Mouse (Mus musculus) retina, adult 2 months (tissue): Measurements from ENCODE around the gene Krt10.

ENCODE experiments used
- DNase-seq: peaks from one replicate; pipeline ENCODE4 v3.0.0-alpha.2; 2012; ENCODE audit warnings: low read depth, low spot score

The Krt10 gene

DNA sequence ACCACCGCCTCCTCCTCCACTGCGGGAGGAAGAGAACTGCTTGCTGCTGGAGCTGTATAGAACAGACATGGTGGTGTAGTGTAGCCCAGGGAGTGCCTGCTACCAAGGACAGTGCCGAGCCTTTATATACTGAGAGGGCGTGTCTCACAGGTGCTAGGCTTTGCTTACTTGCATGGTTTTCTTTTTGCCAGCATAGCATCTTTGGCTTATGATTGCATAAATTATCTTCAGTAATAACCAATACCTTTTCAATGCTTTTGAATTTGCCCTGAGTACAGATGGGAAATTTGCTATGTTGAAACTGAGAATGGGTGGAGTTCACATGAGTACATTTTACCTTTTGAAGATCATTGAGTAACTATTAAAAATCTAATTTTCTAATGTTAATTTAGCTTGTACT lies at the start of gene Krt10:
TSS of gene Krt10 (minus strand) at position 101 of the 400 bp plus-strand sequence.
- no peak for DNase-seq

GRCm38 (mm10) chr11:99437972-99438371 lies 48.8 kb upstream of the Krt10 start, which contains the start of gene Krt20:
Krt20 (minus strand) TSS chr11:99438150.
- no peak for DNase-seq

DNA sequence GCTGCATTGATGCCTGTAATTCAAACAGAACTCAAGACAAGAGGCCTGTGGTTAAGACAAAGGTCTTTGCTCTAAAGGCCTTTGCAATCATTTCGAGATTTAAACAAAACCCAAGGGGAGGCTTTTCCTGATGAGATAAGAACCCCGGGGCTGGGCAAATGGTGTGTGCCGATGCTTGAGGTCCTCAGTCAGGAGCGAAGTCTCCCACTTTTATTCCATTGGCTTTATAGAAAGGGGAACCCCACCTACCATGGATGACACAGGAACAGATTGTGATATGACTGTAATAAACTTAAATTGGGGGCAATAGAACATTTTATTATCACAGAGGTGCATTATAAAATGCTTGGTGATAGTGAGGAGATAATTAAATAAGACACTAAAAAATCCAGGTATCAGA lies 47.5 kb upstream of the Krt10 start:
- no peak for DNase-seq

- DNase-seq, result peak; percentile 33
These were observed 41.5 kb upstream of the Krt10 start for GRCm38 (mm10) chr11:99430670-99431069.

DNA sequence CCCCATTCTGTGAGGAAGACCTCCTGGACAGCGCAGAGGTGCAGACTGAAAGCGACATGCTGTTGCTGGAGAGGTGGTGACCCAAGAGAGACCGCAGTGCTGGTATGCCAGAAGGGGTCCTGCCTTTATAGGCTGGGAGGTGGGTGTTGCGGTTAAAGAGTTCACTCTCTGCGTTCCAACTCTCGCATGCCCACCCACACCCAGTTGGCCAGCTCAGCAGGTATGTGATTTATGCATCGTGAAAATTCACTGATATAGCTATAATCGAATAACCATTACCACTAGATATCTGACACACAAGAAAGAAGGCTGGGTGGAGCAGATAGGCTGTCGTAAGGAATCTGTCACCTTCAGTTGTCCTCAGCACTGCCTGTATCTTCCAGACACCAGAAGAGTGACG lies 33.0 kb upstream of the Krt10 start, which contains the start of gene Krt12:
TSS of gene Krt12 (minus strand) at position 101 of the 400 bp plus-strand sequence.
- DNase-seq, result no peak

DNA sequence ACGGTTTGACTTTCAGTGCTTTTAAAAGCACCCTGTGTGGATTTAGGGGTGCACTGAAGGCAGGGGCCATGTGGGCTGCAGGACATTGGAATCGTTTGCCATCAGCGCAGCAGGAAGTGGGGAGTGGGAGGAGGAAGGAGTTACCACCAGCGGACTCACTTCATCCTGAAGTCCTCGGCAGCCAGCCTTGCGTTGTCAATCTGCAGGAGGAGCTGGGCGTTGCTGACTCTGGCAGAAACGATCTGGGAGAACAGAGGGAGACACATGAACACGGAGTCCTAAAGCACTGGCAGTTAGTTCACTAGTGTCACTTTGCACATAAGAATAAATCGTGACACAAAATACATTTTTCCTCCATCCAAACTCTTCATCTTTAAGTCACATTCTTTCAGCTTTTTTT lies 31.4 kb upstream of the Krt10 start:
- no peak for DNase-seq

- DNase-seq, result no peak
These were observed 28.7 kb upstream of the Krt10 start for GRCm38 (mm10) chr11:99417819-99418218.

DNA sequence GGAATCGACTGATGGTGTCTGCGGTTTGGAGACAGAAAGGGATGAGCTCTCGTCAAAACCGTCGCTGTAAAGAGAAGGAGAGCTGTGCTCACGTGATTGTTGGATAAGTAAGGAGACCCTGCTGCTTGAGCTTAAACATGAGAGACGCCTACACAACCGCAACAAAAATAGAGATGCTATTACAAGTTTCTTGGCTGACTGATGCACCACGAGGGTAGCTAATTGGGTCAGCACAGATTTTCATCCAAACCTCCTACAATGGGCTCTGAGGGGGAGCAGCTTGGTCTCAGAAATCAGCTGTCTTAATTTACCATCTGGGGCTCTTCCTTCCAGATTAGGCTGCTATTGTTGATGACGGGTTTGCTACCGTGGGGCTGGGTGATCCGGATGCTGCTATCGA lies 27.7 kb upstream of the Krt10 start:
- no peak for DNase-seq

- DNase-seq, result no peak
These were observed 25.4 kb upstream of the Krt10 start for GRCm38 (mm10) chr11:99414463-99415147.

- peak; percentile 15 for DNase-seq
These were observed 24.1 kb upstream of the Krt10 start for GRCm38 (mm10) chr11:99413247-99413646.

DNA sequence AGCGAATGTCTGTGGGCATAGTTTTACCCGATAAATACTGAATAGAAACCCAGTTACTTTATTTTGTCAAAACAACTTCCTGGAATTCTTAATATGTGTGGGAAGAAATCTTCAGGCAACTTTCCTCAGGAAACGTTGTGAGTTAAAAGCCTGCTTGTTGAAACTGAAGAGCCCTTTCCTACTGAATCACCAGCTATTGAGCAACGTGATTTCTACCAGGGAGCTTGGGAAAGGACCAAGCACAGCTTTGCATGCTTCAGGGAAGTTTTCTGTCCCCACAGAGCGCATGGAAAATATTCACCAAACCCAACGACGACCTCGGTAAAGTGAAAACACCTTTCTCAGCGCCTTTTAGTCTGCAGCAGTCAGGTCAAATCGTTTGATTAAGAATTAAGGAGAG lies 17.0 kb upstream of the Krt10 start:
- DNase-seq, result no peak

DNA sequence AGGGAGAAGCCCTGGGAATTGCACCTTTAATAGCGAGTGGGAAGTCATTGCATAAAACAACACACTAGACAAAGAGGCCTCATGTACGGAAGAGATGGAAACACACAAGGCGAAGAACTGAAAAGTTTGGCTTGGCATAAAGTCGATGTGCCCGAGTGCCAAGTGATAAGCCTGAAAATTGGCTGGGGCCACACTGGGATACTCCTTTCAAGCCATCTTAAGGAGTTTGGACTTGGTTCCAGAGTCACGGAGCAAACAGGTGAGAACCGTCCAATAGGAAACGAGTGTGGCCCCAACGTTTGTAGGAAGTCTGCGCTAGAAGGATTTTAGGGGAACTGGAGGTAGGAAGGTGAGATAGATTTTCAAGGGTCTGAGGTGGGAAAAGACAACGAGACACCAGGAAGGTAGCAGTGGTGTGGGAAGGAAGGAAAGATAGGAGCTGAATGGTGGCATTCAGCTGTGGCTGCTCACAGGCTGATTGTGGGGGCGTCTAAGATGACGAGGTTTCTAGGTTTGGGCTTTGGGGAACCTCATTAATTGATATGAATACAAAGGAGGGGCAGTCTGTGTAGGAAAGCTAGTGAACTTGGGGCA lies 10.9 kb upstream of the Krt10 start:
- no peak for DNase-seq

- DNase-seq, result no peak
These were observed 9.7 kb upstream of the Krt10 start for GRCm38 (mm10) chr11:99398832-99399231.

DNA sequence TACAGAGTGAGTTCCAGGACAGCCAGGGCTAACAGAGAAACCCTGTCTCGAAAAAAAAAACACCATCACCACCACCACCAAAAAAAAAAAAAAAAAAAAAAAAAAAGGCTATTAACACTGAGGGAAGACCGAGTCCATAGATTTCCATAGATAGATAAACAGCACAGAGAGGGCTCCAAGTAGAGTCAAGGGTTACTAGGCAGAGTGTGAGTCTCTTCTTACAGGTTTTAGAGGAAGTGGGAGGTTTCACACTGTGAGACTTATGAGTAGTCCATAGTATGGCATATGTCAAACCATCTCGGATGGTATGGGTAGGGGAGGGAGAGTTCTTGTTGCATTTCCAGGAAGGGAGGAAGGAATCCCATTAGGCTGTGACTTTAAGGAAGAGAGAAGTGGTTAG lies 8.9 kb upstream of the Krt10 start:
- no peak for DNase-seq

DNA sequence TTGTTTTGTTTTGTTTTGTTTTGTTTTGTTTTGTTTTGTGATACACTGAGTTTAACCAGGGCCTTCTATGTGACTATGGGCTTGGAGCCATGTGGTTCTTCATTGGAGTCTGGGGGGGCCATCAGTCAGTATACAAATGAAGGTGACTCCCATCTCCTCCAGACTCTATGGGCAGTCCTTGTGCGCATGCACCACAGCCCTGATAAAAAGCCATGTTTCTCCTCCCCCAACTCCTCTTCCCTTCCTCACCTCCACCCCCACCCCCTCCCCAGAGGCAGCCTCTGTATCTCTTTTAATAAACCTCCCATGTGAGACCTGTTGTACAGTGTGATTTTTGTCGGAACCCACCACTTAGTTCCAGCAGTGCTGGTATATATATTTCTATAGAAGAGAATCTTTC lies 7.5 kb upstream of the Krt10 start:
- no peak for DNase-seq

DNA sequence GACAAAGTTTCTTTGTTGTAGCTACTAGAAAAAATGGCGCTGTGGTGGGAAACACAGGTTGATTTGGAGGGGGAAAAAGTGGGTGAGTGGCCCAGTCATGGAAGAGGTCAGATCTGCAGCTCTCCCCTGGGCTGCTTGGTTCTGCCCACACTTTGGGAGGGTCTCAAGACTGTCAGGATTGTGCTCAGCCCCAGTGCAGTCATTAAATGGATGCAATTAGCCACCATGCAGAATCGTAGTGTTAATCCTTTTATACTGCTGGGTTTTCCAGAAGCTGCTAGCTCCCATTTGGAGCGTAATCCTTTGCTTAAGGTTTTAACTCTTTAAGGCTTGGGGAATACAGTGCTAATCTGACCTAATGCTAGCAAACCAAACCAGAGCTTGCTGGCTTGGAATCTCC lies 6.9 kb upstream of the Krt10 start:
- DNase-seq, result no peak

GRCm38 (mm10) chr11:99392492-99392891 lies 3.3 kb upstream of the Krt10 start:
- DNase-seq, result no peak

- DNase-seq, result no peak
These were observed 2.2 kb upstream of the Krt10 start for GRCm38 (mm10) chr11:99391375-99391774.

- DNase-seq, result no peak
These were observed 1.7 kb upstream of the Krt10 start for GRCm38 (mm10) chr11:99390866-99391265.

DNA sequence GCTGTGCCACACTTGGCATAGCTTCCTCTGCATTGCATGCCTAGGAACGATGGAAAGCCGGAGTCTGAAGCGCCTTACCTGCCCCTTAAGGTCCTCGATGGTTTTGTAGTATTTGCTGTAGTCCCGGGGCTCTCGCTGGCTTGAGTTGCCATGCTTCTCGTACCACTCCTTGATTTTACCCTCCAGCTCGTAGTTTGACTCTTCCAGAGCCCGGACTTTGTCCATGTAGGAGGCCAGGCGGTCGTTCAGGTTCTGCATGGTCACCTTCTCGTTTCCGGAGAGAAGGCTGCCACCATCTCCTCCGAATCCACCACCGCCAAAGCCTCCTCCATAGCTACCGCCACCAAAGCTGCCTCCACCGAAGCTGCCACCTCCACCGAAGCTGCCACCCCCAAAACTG lies 503 bp downstream of the Krt10 start:
- no peak for DNase-seq

GRCm38 (mm10) chr11:99385813-99386721 lies 3.1 kb downstream of the Krt10 start:
- DNase-seq, result peak; percentile 69

GRCm38 (mm10) chr11:99379568-99379967 lies 9.6 kb downstream of the Krt10 start:
- peak; percentile 66 for DNase-seq
